Mouse (Mus musculus): ENCODE data around the gene Ttll4. TPM values are rescaled to one million over a fixed set of nuclear protein-coding genes. Genes with fewer than 3 reads are reported as not detected.

The Ttll4 gene
- total RNA-seq, 2 experiments from 2014 or later = 38.2 to 55.5 TPM

- no peak for ATAC-seq (replicated peaks; ENCODE audit: low FRiP score, low TSS enrichment, poor library complexity, severe bottlenecking)
These were observed 42.6 kb downstream of the Ttll4 start for GRCm38 (mm10) chr1:74704156-74704555.

DNA sequence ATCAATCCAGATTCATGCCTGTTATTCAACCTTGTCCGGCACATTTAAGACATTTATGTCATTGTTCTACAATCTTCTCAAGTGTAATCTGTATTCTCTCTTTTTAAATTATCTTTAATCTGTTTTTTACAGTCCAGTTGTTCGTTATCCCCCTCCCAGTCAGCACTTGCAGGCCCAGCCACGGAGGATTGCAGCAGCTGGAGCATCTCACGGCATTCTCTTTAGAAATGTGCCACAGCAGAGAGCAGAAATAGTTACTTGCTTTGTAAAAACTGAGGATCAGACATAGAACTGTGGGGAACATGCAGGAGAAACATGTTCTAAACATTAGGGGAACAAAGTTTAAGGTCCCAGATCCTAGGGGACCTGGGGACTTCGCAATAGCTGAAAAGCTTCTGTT, 43.5 kb downstream of the Ttll4 start:
- ATAC-seq (replicated peaks; ENCODE audit: low FRiP score, low TSS enrichment, poor library complexity, severe bottlenecking) = no peak

DNA sequence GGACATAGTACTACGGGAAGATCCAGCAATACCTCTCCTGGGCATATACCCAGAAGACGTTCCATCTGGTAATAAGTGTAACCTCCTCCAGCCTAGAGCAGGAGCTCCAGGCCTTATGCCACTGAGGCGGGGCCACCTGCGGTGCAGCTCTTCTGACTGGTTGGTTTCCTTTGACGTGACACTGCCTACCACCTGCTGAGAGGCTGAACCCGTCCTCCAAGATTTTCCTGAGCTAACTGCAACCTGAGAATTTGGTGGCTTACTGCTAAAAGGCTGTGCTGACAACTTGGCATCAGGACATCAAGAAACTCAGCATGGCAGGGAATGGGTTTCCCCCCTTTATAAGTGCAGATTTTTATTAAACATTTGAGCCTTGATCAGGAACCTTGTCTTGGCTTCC, 48.0 kb downstream of the Ttll4 start:
- no peak for ATAC-seq (replicated peaks; ENCODE audit: low FRiP score, low TSS enrichment, poor library complexity, severe bottlenecking)

- ATAC-seq (replicated peaks; ENCODE audit: low FRiP score, low TSS enrichment, poor library complexity, severe bottlenecking) = no peak
These were observed 50.5 kb downstream of the Ttll4 start for GRCm38 (mm10) chr1:74712046-74712445.

- ATAC-seq (replicated peaks; ENCODE audit: low FRiP score, low TSS enrichment, poor library complexity, severe bottlenecking) = no peak
These were observed 51.0 kb downstream of the Ttll4 start for GRCm38 (mm10) chr1:74712461-74713098.

- ATAC-seq (replicated peaks; ENCODE audit: low FRiP score, low TSS enrichment, poor library complexity, severe bottlenecking) = peak; percentile 47; the same call in 1 of the 2 replicates
These were observed 51.7 kb downstream of the Ttll4 start, which contains the start of gene Cyp27a1 for GRCm38 (mm10) chr1:74713099-74713858. Gene Cyp27a1, plus strand, starts transcription at chr1:74713574.

- 0 out of 2 replicates have a peak, but pooled peaks have one; percentile 12 for ATAC-seq (replicated peaks; ENCODE audit: low FRiP score, low TSS enrichment, poor library complexity, severe bottlenecking)
These were observed 52.5 kb downstream of the Ttll4 start for GRCm38 (mm10) chr1:74713859-74714730.

DNA sequence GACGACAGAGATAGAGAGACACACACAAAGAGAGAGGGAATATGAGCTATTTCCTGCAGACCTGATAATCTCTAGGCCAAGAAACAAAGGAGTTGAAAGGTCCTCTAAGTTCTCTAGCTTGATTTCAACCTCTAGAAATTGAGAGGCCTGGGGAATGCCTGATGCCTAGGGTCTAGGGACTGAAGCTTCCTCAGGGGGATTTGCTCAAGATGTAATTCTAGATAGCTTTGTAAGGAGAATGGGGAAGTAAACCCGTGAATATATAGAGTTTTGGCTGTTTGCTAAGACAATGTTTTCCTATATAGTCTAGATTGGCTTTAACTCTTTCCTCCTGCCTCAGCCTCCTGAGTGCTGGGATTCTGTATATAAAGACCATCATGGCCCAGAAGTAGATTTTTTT, 53.4 kb downstream of the Ttll4 start:
- no peak for ATAC-seq (replicated peaks; ENCODE audit: low FRiP score, low TSS enrichment, poor library complexity, severe bottlenecking)

DNA sequence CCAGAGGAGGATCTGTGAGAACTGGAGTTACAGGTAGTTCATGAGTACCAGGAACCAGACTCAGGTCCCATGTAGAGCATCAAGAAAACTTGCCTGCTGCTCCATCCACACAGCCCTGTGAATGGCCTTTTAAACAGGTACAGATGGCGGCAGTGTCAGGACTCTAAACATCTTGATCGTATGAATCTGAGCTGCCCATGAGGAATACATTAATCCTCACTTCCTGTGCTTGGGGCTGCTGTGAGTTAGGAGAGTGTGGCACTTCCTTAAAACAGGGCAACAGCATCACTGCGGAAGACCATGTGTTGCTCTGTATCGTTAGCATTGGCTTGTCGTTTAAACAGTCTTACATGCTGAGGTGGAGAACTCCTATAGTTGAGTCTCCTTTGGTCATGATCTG, 53.9 kb downstream of the Ttll4 start:
- ATAC-seq (replicated peaks; ENCODE audit: low FRiP score, low TSS enrichment, poor library complexity, severe bottlenecking) = no peak

DNA sequence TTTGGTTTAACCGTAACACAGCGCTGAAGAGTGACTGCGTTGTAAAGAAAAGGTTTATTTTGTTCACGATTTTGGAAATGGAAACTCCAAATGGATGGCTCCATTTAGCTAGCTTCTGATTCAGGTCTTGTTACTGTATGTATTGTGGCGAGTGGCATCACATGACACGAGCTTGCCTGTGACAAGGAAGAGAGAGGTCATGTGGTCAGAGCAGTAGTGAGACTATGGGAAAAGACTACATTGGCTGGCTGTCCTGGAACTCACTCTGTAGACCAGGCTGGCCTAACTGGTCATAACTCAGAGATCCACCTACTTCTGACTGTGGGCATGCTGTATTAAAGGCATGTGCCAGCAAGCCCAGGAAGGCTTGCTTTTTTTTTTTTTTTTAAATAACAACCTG, 54.3 kb downstream of the Ttll4 start:
- no peak for ATAC-seq (replicated peaks; ENCODE audit: low FRiP score, low TSS enrichment, poor library complexity, severe bottlenecking)

DNA sequence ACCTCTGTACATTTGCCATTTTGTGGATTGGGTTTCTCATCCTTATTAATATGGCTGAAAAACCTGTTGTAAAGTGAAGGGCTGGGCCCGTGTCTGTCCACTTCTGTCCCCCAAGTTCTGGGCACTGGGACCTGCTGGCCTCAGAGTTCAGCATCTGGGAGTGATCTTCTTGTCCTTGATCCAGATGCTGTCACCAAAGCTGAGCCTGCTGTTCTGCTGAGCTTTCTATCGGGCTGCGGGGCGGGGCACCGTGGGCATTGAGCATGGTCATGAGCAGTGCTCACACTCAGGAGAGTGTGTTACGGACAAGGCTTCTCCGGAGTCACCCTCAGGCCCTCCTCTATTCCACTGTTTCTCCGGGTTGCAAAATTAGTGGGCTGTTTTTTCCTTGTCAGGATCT, 56.6 kb downstream of the Ttll4 start:
- no peak for ATAC-seq (replicated peaks; ENCODE audit: low FRiP score, low TSS enrichment, poor library complexity, severe bottlenecking)

GRCm38 (mm10) chr1:74719281-74719680, 57.7 kb downstream of the Ttll4 start:
- no peak for ATAC-seq (replicated peaks; ENCODE audit: low FRiP score, low TSS enrichment, poor library complexity, severe bottlenecking)

- no peak for ATAC-seq (replicated peaks; ENCODE audit: low FRiP score, low TSS enrichment, poor library complexity, severe bottlenecking)
These were observed 60.1 kb downstream of the Ttll4 start for GRCm38 (mm10) chr1:74721657-74722056.

GRCm38 (mm10) chr1:74723748-74724147, 62.2 kb downstream of the Ttll4 start:
- ATAC-seq (replicated peaks; ENCODE audit: low FRiP score, low TSS enrichment, poor library complexity, severe bottlenecking) = no peak

- no peak for ATAC-seq (replicated peaks; ENCODE audit: low FRiP score, low TSS enrichment, poor library complexity, severe bottlenecking)
These were observed 64.6 kb downstream of the Ttll4 start for GRCm38 (mm10) chr1:74726114-74726513.

GRCm38 (mm10) chr1:74726674-74727073, 65.1 kb downstream of the Ttll4 start:
- no peak for ATAC-seq (replicated peaks; ENCODE audit: low FRiP score, low TSS enrichment, poor library complexity, severe bottlenecking)

DNA sequence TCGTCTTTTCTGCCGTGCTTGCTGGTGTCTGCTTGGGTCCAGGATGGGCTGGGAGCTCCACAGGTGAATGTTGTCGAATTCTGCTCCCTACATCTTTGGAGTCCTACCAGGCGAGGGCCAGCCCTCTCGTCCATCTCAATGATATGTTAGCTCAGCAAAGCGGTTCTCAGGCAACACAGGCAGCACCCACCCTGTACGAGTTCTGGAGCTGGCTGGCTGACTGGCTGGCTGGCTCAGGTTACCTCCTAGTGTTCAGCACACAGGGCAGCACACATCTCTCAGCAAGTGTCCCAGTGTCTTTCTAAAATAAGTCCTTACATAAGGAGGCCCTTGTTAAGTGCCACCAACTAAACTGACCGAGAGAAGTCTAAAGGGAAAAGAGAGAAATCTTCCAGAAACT, 66.9 kb downstream of the Ttll4 start:
- no peak for ATAC-seq (replicated peaks; ENCODE audit: low FRiP score, low TSS enrichment, poor library complexity, severe bottlenecking)

GRCm38 (mm10) chr1:74736977-74737376, 75.4 kb downstream of the Ttll4 start:
- ATAC-seq (replicated peaks; ENCODE audit: low FRiP score, low TSS enrichment, poor library complexity, severe bottlenecking) = no peak

- no peak for ATAC-seq (replicated peaks; ENCODE audit: low FRiP score, low TSS enrichment, poor library complexity, severe bottlenecking)
These were observed 76.0 kb downstream of the Ttll4 start for GRCm38 (mm10) chr1:74737500-74737899.

DNA sequence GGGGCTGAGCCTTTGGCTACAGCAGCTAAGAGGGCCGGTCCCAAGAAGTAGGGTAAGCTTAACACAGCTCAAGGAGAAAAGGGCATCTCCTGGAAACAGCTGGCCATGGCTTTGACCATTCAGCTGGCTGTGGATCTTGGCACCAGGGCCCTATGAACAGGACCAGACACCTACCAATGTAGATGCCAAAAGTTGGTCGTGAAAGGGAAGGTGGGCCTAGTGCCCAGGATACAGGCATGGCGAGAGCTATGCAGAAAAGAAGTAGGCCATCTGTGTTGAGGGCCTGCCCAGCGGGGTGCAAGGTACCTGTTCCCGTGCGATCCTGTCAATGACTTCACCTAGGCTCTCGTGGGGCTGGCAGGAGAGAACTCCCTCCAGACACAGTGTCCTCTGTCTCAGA, 79.3 kb downstream of the Ttll4 start:
- no peak for ATAC-seq (replicated peaks; ENCODE audit: low FRiP score, low TSS enrichment, poor library complexity, severe bottlenecking)

Data from megakaryocyte-erythroid progenitor cell, adult 5-6 weeks (primary cell).